Mouse (Mus musculus) left cerebral cortex, postnatal 4 days (tissue): Measurements from ENCODE around the gene Ankrd33. TPM values are rescaled to one million over a fixed set of nuclear protein-coding genes. Genes with fewer than 3 reads are reported as not detected.

Source experiments
- total RNA-seq, 2 experiments: library from RNA; stranded (reverse); gene quantifications; 2 replicates each; pipeline ENCODE4 v1.2.3; 2021

Gene Ankrd33
- total RNA-seq, 2 experiments from 2014 or later = not detected

Other genes with a start within 250 kb of the Ankrd33 start
- 100 to 1,000 TPM; 106 to 113 TPM for gene Scn8a, start 245.9 kb upstream of the Ankrd33 start, total RNA-seq
- gene Gm47841, start 68.4 kb upstream of the Ankrd33 start, total RNA-seq = not detected
- gene Fignl2, start 37.2 kb upstream of the Ankrd33 start, total RNA-seq = 1 to 10 TPM in 1 of 2 experiments, under 1 TPM in 1; 0.70 to 1.0 TPM
- gene Acvrl1, start 12.8 kb downstream of the Ankrd33 start, total RNA-seq = 1 to 10 TPM; 8.4 to 9.7 TPM
- gene Acvr1b, start 58.3 kb downstream of the Ankrd33 start, total RNA-seq = 10 to 100 TPM; 96.1 to 98.6 TPM
- gene Grasp, start 108.4 kb downstream of the Ankrd33 start, total RNA-seq = 10 to 100 TPM; 12.3 to 13.5 TPM
- 10 to 100 TPM; 20.1 to 22.6 TPM for gene Nr4a1, start 138.5 kb downstream of the Ankrd33 start, total RNA-seq
- gene Atg101, start 168.5 kb downstream of the Ankrd33 start, total RNA-seq = 10 to 100 TPM; 36.5 to 37.1 TPM
- gene 6030408B16Rik, start 177.5 kb downstream of the Ankrd33 start, total RNA-seq = under 1 TPM in 1 of 2 experiments, not detected in 1; 0.56 TPM